Mouse (Mus musculus) thymus, adult 2 months (tissue): Measurements from ENCODE around the gene Ms4a6d.
"Not testable (repeated sequence)": the region's sequence is repeated elsewhere in the genome, so short reads cannot be mapped to it uniquely, and the experiment has no call there.

ENCODE experiments used
- CTCF ChIP-seq: fragments of 200-500 bp; IDR thresholded peaks from 2 replicates; pipeline ENCODE4 v1.5.1; 2012; ENCODE audit warnings: mild to moderate bottlenecking, control low read depth, low read length, moderate library complexity, borderline replicate concordance; ENCODE audit not compliant: control insufficient read depth, poor library complexity, insufficient read depth; ENCODE audit errors: extremely low read depth
- POLR2A ChIP-seq: fragments of 200-500 bp; IDR thresholded peaks from 2 replicates; pipeline ENCODE4 v1.6.1; 2012; ENCODE audit warnings: mild to moderate bottlenecking, low read length, control low read depth, moderate library complexity; ENCODE audit not compliant: control insufficient read depth, poor library complexity, insufficient read depth; ENCODE audit errors: extremely low read depth

DNA sequence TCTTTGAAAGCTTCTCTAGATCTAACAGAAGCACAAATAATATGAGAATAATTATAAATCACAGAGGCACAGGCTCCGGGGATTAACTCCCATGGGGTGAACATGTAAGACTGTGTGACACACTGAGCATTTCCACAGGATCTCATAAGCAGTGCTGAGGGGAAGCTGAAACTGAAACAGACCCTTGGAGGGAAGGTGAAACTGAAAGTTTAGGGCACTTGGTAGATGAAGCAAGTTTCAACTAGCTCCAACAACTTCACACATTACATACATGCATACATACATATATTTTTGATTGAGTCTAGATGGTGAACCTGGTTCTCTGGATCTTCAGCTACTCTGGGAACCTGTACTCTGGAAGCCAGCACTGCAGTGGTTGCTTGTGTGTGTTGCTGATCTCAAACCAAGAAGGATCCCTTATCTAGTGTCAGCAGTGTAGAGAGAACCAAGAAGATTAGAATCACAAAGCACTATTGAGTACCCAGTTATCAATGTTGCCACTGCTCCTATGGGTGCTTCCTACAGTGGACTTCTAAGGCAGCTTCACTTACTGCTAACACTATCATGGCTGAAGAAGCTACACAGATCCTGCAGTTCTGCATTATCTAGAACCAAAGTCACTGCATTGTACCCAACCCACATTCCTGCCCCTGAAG is 64.4 kb downstream of the Ms4a6d start:
- TF ChIP-seq CTCF, POLR2A: not testable (repeated sequence)
